Mouse (Mus musculus) gastrocnemius, postnatal 10 days (tissue): ENCODE results near the gene Hsd11b2. TPM values are rescaled to one million over a fixed set of nuclear protein-coding genes. Genes with fewer than 3 reads are reported as not detected.

ENCODE experiments used
- DNase-seq: peaks from one replicate; pipeline ENCODE4 v3.0.0; 2021; ENCODE audit warnings: mixed read lengths
- total RNA-seq, 2 experiments: library from RNA; stranded (reverse); gene quantifications; 2 replicates each; pipeline ENCODE4 v1.2.3; 2021

The Hsd11b2 gene
- total RNA-seq, 2 experiments from 2014 or later, result 4.4 to 4.5 TPM

DNA sequence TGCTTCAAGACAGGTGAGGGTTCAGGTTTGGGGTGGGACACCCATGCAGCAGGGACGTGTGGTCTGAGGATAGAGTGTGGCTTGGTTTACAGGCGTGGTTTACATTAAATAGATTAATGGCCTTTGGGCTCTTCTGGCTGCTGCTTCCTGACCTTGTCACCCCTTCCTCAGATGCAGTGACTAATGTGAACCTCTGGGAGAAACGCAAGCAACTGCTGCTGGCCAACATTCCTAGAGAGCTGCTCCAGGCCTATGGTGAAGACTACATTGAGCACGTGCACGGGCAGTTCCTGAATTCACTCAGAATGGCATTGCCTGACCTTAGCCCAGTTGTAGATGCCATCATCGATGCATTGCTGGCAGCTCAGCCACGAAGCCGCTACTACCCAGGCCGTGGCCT is 4.3 kb downstream of the Hsd11b2 start:
- no peak for DNase-seq

DNA sequence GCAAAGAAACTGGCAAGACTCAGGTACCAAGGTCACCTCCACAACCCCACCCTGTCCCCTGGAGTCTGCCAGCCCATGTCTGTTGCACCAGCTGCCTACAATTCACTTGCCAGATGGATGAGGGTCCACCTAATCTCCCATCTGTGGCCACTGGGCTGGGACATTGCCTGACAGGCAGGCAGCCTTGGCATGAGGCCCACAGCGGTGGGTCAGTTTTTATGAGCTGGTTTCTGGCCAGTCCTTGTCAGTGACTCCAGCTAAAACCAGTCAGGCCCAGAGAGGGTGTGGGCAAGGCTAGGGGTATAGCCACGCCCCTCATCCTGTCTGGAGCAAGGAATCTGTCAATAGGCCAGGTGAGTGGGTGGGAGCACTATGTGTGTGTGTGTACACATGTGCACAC is 8.6 kb downstream of the Hsd11b2 start:
- DNase-seq, result peak; percentile 60

GRCm38 (mm10) chr8:105528206-105528605 is 9.7 kb downstream of the Hsd11b2 start:
- no peak for DNase-seq

- DNase-seq, result no peak
Observed at GRCm38 (mm10) chr8:105529271-105529670, 10.7 kb downstream of the Hsd11b2 start.

- peak; percentile 79 for DNase-seq
Observed at GRCm38 (mm10) chr8:105531774-105532173, 13.2 kb downstream of the Hsd11b2 start.

GRCm38 (mm10) chr8:105533439-105533838 is 14.9 kb downstream of the Hsd11b2 start:
- no peak for DNase-seq

GRCm38 (mm10) chr8:105533892-105534329 is 15.4 kb downstream of the Hsd11b2 start:
- DNase-seq, result peak; percentile 84

- peak; percentile 58 for DNase-seq
Observed at GRCm38 (mm10) chr8:105536546-105536945, 18.0 kb downstream of the Hsd11b2 start.

- peak; percentile 60 for DNase-seq
Observed at GRCm38 (mm10) chr8:105537011-105537677, 18.6 kb downstream of the Hsd11b2 start.

DNA sequence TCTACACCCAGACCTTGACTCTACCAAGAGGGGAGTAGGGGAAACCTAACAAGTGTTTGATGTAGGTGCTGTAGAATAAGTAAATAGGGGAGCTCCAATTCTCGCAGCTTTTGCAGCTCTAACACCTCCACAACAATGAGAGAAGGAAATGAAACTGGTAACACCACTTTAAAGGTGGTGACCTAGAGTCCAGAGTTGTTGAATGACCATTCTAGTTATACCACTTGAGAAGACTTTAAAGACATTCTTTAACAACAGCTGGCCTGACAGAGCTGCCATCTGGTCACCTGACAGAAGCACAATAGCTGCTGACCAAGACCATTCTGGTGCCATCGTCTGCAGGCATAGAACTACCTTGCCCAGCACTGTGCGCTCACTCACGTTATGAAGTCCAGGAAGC is 20.4 kb downstream of the Hsd11b2 start:
- DNase-seq, result no peak

DNA sequence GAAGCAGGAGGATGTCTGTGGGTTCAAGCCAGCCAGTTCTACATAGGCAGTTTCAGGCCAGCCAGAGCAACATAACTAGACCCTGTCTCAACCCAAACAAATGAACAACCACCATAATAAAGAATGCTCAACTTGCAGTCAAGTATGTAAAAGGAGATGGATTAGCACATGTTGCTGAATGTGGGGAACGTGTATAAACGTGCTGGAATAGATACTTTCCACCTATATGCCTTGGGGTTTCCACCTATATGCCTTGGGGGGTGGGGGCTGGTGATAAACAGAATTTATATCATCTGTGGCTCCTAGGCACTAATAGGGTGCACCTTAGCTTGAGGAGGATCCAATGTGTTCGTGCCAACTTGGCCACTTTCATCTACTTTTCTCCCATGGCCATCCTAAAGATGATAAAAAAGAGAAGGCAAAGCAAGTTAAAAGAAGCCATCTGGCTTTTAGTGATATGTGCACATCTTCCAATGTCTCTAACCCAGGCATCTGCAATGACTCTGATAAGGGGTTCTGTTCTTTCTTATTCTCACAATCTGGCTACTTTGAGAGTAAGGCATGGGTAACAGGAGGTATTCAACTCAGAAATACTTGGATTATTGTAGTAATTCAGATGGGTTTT is 23.6 kb downstream of the Hsd11b2 start:
- DNase-seq, result no peak

GRCm38 (mm10) chr8:105542808-105543207 is 24.3 kb downstream of the Hsd11b2 start:
- DNase-seq, result no peak

- no peak for DNase-seq
Observed at GRCm38 (mm10) chr8:105543703-105544102, 25.1 kb downstream of the Hsd11b2 start.

GRCm38 (mm10) chr8:105544544-105545205 is 26.1 kb downstream of the Hsd11b2 start:
- no peak for DNase-seq

DNA sequence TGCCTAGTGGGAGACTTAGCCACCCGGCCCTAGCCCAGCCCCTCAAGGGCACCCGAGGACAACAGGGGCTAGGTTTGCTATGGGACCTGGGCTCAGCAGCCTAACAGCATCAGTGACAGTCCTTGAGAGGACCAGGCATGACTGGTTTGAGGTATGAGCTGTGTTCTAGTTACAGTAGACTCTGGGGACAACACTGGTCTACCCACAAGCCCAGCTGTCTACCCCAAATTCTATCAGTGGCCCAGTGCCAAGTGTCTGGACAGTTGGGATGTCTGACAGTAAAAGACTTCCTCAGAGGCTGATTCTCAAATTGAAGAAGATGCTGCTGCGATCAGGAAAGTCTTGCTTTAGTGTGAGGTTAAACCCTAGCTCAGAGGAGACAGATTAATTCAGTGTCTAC is 26.7 kb downstream of the Hsd11b2 start:
- no peak for DNase-seq

- DNase-seq, result no peak
Observed at GRCm38 (mm10) chr8:105546384-105547350, 28.1 kb downstream of the Hsd11b2 start.

DNA sequence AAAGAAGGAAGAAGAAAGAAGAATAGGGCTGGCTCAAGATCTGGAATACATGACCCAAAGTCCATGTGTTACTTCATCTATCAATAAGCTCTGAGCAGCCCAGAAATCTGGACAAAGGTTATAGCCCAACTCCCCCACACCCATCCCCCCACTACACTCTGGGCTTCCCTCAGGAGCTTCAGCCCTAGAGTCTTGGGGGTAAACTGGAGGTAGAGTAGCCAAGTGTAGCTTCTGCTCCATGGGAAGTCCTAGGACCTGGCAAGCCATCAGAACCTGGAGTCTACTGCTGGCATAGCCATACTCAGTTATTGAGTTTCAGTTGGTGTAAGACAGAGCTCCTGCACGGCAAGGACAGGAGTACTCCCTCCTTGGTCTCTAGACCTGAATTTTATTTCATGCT is 31.0 kb downstream of the Hsd11b2 start:
- no peak for DNase-seq

DNA sequence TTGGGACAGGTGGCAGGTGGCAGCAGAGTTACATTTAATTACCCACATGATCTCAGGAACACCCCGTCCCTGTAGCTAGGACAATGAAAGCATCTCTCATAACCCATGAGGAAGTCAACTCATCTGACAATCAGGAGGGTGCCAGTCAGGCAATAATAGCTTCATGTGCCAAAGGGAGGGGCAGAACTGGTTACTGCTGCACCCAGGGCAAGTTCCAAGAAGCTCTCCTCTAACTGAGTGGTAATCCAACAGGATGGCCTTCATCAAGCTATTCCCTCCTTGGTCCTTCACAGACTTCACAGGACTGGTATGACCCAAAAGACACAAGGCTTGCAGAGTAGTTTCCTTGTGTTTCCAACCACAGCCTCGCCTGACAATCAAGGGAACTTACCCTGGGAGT is 31.5 kb downstream of the Hsd11b2 start:
- DNase-seq, result no peak

- no peak for DNase-seq
Observed at GRCm38 (mm10) chr8:105552032-105552431, 33.5 kb downstream of the Hsd11b2 start.

GRCm38 (mm10) chr8:105552824-105553223 is 34.3 kb downstream of the Hsd11b2 start:
- DNase-seq, result no peak

- peak; percentile 49 for DNase-seq
Observed at GRCm38 (mm10) chr8:105554087-105554486, 35.5 kb downstream of the Hsd11b2 start.

DNA sequence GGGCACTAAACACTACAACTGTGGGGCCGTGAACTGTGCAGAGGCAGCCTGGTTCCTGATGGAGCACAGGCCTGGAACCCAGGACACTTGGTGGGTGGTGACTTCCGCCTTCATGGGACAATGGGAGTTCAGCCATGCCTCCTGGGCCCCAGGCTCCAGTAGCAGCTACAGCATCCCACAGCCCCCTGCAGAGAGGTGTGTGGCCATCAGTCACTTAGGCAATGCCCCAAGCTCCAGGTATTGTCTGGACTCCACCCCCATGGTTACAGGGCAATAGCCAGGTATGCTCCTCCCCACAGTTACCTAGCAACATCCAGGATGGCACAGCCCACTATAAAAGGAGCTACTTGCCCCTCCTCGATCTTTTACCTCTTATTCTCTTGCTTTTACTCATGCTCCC is 36.7 kb downstream of the Hsd11b2 start:
- DNase-seq, result no peak
